Mouse (Mus musculus): ENCODE results near the gene Zbtb20.

DNA sequence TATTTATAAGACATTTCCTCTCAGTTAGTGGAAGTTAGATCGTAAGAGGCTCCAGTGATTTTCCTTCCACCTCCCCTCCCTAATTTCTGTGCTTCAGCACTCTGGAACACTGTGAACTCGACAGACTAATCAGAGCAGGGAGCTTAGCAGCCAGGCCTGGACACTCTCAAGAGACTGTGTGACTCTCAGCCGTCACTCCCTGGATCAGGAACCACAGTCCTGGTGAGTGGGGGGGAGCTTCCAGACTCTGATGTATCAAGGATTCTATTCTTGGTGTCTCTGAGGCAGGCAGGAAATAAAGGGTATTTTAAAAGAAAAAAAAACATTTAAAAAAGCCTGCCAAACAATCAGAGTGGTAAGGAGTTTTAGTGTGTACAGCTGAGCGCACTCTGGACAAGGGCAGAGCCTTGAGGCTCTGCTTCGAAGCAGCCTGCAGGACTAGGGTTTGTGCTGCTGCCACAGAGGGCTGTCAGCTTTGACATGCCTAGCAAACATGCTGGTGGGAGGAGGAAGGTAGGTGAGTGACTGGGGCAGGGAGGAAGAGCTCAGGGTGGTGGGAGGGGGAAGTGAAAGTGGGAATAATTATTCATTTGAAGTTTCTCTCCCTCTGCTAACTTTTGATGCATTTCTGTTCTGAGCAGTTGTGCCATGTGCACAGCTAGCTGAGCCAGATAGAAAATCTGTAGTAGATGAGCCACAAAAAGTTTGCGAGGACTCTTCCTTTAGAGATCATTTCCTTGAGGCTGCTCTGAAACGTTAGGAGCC, 488.3 kb downstream of the Zbtb20 start:
- TF ChIP-seq CTCF (IDR thresholded peaks at IDR 0.05; ENCODE audit: control insufficient read depth, insufficient read depth, insufficient read length), result no peak
- no peak for TF ChIP-seq MAX (IDR thresholded peaks at IDR 0.05)
- no peak for TF ChIP-seq CEBPB (IDR thresholded peaks at IDR 0.05; ENCODE audit: low read depth)
- TF ChIP-seq MYOG (IDR thresholded peaks at IDR 0.05; ENCODE audit: control insufficient read depth, extremely low read depth, insufficient read length), result no peak
- no peak for TF ChIP-seq USF1 (IDR thresholded peaks at IDR 0.05; ENCODE audit: low read depth)

Data from C2C12 (cell line).